Comparison of ENCODE assay signal across 16 mouse cellular contexts in genomic region chr15:33888865-33889368, GRCm38 (mm10).
"Had no signal": no experiment of that assay in that cellular context is flagged by ENCODE, and none has a peak within 500 bp of the region (broad histone marks: within the 10 kb centered on the region; RNA-seq: fewer than 3 reads in every experiment).

No protein-coding gene starts in this region.

- DNase-seq: retina, postnatal 1 day; right cerebral cortex, adult 18-20 months; right cerebral cortex, postnatal 14 days; right cerebral cortex, postnatal 25 days; right cerebral cortex, postnatal 4 days; spleen, adult 18-20 months; thymus, adult 18-20 months; thymus, adult 2 months; thymus, postnatal 14 days; thymus, postnatal 25 days; thymus, postnatal 36 days; thymus, postnatal 4 days had no signal

- H3K4me3 ChIP-seq: neural tube, embryonic 13.5 days; neural tube, embryonic 15.5 days; stomach, embryonic 15.5 days had no signal

- H3K9ac ChIP-seq: neural tube, embryonic 13.5 days; neural tube, embryonic 15.5 days; stomach, embryonic 15.5 days had no signal

- H3K9me3 ChIP-seq: neural tube, embryonic 13.5 days; neural tube, embryonic 15.5 days; stomach, embryonic 15.5 days had no signal

- H3K4me2 ChIP-seq: neural tube, embryonic 13.5 days; neural tube, embryonic 15.5 days; stomach, embryonic 15.5 days had no signal

- H3K27me3 ChIP-seq: neural tube, embryonic 13.5 days; neural tube, embryonic 15.5 days; stomach, embryonic 15.5 days had no signal

- H3K27ac ChIP-seq: neural tube, embryonic 13.5 days; neural tube, embryonic 15.5 days; stomach, embryonic 15.5 days; stomach, postnatal 0 days had no signal

- H3K36me3 ChIP-seq: neural tube, embryonic 13.5 days; neural tube, embryonic 15.5 days; stomach, embryonic 15.5 days had no signal

- H3K4me1 ChIP-seq: neural tube, embryonic 13.5 days; neural tube, embryonic 15.5 days; stomach, embryonic 15.5 days had no signal
